Mouse (Mus musculus): Measurements from ENCODE around the gene Gm47289. TPM values are rescaled to one million over a fixed set of nuclear protein-coding genes. Genes with fewer than 3 reads are reported as not detected.

Gm47289 gene
- polyA plus RNA-seq, 2 experiments = not detected

GRCm38 (mm10) chr9:119156278-119157201, 2.4 kb upstream of the Gm47289 start, which contains the start of gene Acaa1b:
Gene Acaa1b (minus strand): TSS chr9:119157093.
- ATAC-seq (ENCODE audit: insufficient read depth) (peak; percentile 32; the same call in 1 of the 2 replicates), DNase-seq (ENCODE audit: low read depth in 3 of 3, low spot score in 3 of 3) (peak in 2 of 3 experiments; percentile 26 to 29)
- Histone ChIP-seq H3K4me1 (replicated peaks; ENCODE audit: control insufficient read depth in 2 of 2, insufficient read depth in 2 of 2, low read length in 1 of 2) (0 out of 4 replicates have a peak, but pooled peaks cover 0 to 4% of the 10 kb centered on the region in 2 experiments), H3K4me3 (ENCODE audit: insufficient read depth in 1 of 2, low read depth in 2 of 2, low read length in 2 of 2) (peak within 1 kb of the TSS; percentile 44 to 52), H3K9ac (replicated peaks) (no peak within 1 kb of the TSS), H3K9me3 (ENCODE audit: control insufficient read depth, low read length) (no peaks in the 10 kb centered on the region), H3K36me3 (replicated peaks; ENCODE audit: control insufficient read depth, insufficient read depth, low read depth) (no peaks in the 10 kb centered on the region), H3K27ac (no peak within 1 kb of the TSS), H3K27me3 (ENCODE audit: control insufficient read depth, insufficient read depth, low read length) (peaks cover 7% of the 10 kb centered on the region), H3K4me2 (ENCODE audit: low read depth) (peak within 1 kb of the TSS; percentile 50)
- WGBS (ENCODE audit: insufficient replicate concordance) = 2% methylated on average over 65 of the region's 65 CpGs
- no peak for TF ChIP-seq EP300 (IDR thresholded peaks at IDR 0.05; ENCODE audit: low read depth)
- peak; percentile 70 for TF ChIP-seq CTCF (IDR thresholded peaks at IDR 0.05; ENCODE audit: low read depth)

GRCm38 (mm10) chr9:119160689-119161088, 1.7 kb downstream of the Gm47289 start:
- DNase-seq (ENCODE audit: low read depth in 3 of 3, low spot score in 3 of 3) (no peak), ATAC-seq (ENCODE audit: insufficient read depth) (no peak)
- H3K4me3 ChIP-seq (ENCODE audit: insufficient read depth in 1 of 2, low read depth in 2 of 2, low read length in 2 of 2) = no peak overlapping the region
- no peak overlapping the region for H3K27ac ChIP-seq
- H3K4me2 ChIP-seq (ENCODE audit: low read depth) = no peak overlapping the region
- TF ChIP-seq CTCF (IDR thresholded peaks at IDR 0.05; ENCODE audit: low read depth) (no peak), EP300 (IDR thresholded peaks at IDR 0.05; ENCODE audit: low read depth) (no peak)
- no peak overlapping the region for H3K9ac ChIP-seq (replicated peaks)
- H3K36me3 ChIP-seq (replicated peaks; ENCODE audit: control insufficient read depth, insufficient read depth, low read depth) = no peaks in the 10 kb centered on the region
- WGBS (ENCODE audit: insufficient replicate concordance) = 76% methylated on average over 3 of the region's 3 CpGs
- peaks cover 7% of the 10 kb centered on the region for H3K27me3 ChIP-seq (ENCODE audit: control insufficient read depth, insufficient read depth, low read length)
- H3K9me3 ChIP-seq (ENCODE audit: control insufficient read depth, low read length) = no peaks in the 10 kb centered on the region
- peaks cover 0 to 4% of the 10 kb centered on the region in 2 experiments; a peak in 1 of 4 replicates for H3K4me1 ChIP-seq (replicated peaks; ENCODE audit: control insufficient read depth in 2 of 2, insufficient read depth in 2 of 2, low read length in 1 of 2)

- peak; percentile 55; the same call in 1 of the 2 replicates for ATAC-seq (ENCODE audit: insufficient read depth)
- no peaks in the 10 kb centered on the region for H3K36me3 ChIP-seq (replicated peaks; ENCODE audit: control insufficient read depth, insufficient read depth, low read depth)
These were observed 5.8 kb downstream of the Gm47289 start for GRCm38 (mm10) chr9:119164743-119165142.

GRCm38 (mm10) chr9:119165548-119165947, 6.6 kb downstream of the Gm47289 start:
- no peak overlapping the region for H3K9ac ChIP-seq (replicated peaks)
- no peaks in the 10 kb centered on the region for H3K9me3 ChIP-seq (ENCODE audit: control insufficient read depth, low read length)
- no peaks in the 10 kb centered on the region for H3K36me3 ChIP-seq (replicated peaks; ENCODE audit: control insufficient read depth, insufficient read depth, low read depth)
- DNase-seq (ENCODE audit: low read depth in 3 of 3, low spot score in 3 of 3) (no peak), ATAC-seq (ENCODE audit: insufficient read depth) (no peak)
- TF ChIP-seq EP300 (IDR thresholded peaks at IDR 0.05; ENCODE audit: low read depth) = no peak
- TF ChIP-seq CTCF (IDR thresholded peaks at IDR 0.05; ENCODE audit: low read depth) = no peak
- no peak overlapping the region for H3K27ac ChIP-seq
- H3K4me2 ChIP-seq (ENCODE audit: low read depth) = no peak overlapping the region
- no peak overlapping the region for H3K4me3 ChIP-seq (ENCODE audit: insufficient read depth in 1 of 2, low read depth in 2 of 2, low read length in 2 of 2)
- H3K27me3 ChIP-seq (ENCODE audit: control insufficient read depth, insufficient read depth, low read length) = no peaks in the 10 kb centered on the region
- peaks cover 0 to 2% of the 10 kb centered on the region in 2 experiments; a peak in 1 of 4 replicates for H3K4me1 ChIP-seq (replicated peaks; ENCODE audit: control insufficient read depth in 2 of 2, insufficient read depth in 2 of 2, low read length in 1 of 2)
- WGBS (ENCODE audit: insufficient replicate concordance) = 71% methylated on average over 6 of the region's 6 CpGs

More at GRCm38 (mm10) chr9:119164743-119165142, 5.8 kb downstream of the Gm47289 start:
- no peaks in the 10 kb centered on the region for H3K9me3 ChIP-seq (ENCODE audit: control insufficient read depth, low read length)
- no peak overlapping the region for H3K4me2 ChIP-seq (ENCODE audit: low read depth)
- no peaks in the 10 kb centered on the region for H3K27me3 ChIP-seq (ENCODE audit: control insufficient read depth, insufficient read depth, low read length)
- 62% methylated on average over 7 of the region's 7 CpGs for WGBS (ENCODE audit: insufficient replicate concordance)
- H3K4me3 ChIP-seq (ENCODE audit: insufficient read depth in 1 of 2, low read depth in 2 of 2, low read length in 2 of 2) = no peak overlapping the region
- H3K9ac ChIP-seq (replicated peaks) = no peak overlapping the region
- no peak for DNase-seq (ENCODE audit: low read depth in 3 of 3, low spot score in 3 of 3)
- H3K4me1 ChIP-seq (replicated peaks; ENCODE audit: control insufficient read depth in 2 of 2, insufficient read depth in 2 of 2, low read length in 1 of 2) = peaks cover 0 to 2% of the 10 kb centered on the region in 2 experiments; a peak in 1 of 4 replicates
- TF ChIP-seq CTCF (IDR thresholded peaks at IDR 0.05; ENCODE audit: low read depth) (no peak), EP300 (IDR thresholded peaks at IDR 0.05; ENCODE audit: low read depth) (no peak)
- H3K27ac ChIP-seq = no peak overlapping the region

GRCm38 (mm10) chr9:119167608-119168007, 8.6 kb downstream of the Gm47289 start:
- 66% methylated on average over 2 of the region's 2 CpGs for WGBS (ENCODE audit: insufficient replicate concordance)
- H3K27me3 ChIP-seq (ENCODE audit: control insufficient read depth, insufficient read depth, low read length) = no peaks in the 10 kb centered on the region
- DNase-seq (ENCODE audit: low read depth in 3 of 3, low spot score in 3 of 3) = no peak

More at GRCm38 (mm10) chr9:119167608-119168007, 8.6 kb downstream of the Gm47289 start:
- H3K9ac ChIP-seq (replicated peaks) = no peak overlapping the region
- no peaks in the 10 kb centered on the region for H3K9me3 ChIP-seq (ENCODE audit: control insufficient read depth, low read length)
- no peak for ATAC-seq (ENCODE audit: insufficient read depth)
- H3K4me3 ChIP-seq (ENCODE audit: insufficient read depth in 1 of 2, low read depth in 2 of 2, low read length in 2 of 2) = no peak overlapping the region
- no peaks in the 10 kb centered on the region; a peak in 1 of 4 replicates for H3K4me1 ChIP-seq (replicated peaks; ENCODE audit: control insufficient read depth in 2 of 2, insufficient read depth in 2 of 2, low read length in 1 of 2)
- TF ChIP-seq CTCF (IDR thresholded peaks at IDR 0.05; ENCODE audit: low read depth) = no peak
- TF ChIP-seq EP300 (IDR thresholded peaks at IDR 0.05; ENCODE audit: low read depth) = no peak
- no peak overlapping the region for H3K4me2 ChIP-seq (ENCODE audit: low read depth)
- no peaks in the 10 kb centered on the region for H3K36me3 ChIP-seq (replicated peaks; ENCODE audit: control insufficient read depth, insufficient read depth, low read depth)
- no peak overlapping the region for H3K27ac ChIP-seq

All from liver, embryonic 14.5 days (tissue).